Mouse (Mus musculus) E14TG2a.4 (cell line): ENCODE data around the gene Wnt2.

Experiments used
- CTCF ChIP-seq: conservative IDR thresholded peaks from 2 replicates; pipeline ENCODE4 v1.5.1; 2014; ENCODE audit warnings: low read length
- NANOG ChIP-seq: IDR thresholded peaks from 2 replicates; pipeline ENCODE4 v1.6.1; 2014; ENCODE audit warnings: borderline replicate concordance, low read length, mixed read lengths
- POU5F1 ChIP-seq: IDR thresholded peaks from 2 replicates; pipeline ENCODE4 v1.6.1; 2014; ENCODE audit warnings: low read length, borderline replicate concordance

DNA sequence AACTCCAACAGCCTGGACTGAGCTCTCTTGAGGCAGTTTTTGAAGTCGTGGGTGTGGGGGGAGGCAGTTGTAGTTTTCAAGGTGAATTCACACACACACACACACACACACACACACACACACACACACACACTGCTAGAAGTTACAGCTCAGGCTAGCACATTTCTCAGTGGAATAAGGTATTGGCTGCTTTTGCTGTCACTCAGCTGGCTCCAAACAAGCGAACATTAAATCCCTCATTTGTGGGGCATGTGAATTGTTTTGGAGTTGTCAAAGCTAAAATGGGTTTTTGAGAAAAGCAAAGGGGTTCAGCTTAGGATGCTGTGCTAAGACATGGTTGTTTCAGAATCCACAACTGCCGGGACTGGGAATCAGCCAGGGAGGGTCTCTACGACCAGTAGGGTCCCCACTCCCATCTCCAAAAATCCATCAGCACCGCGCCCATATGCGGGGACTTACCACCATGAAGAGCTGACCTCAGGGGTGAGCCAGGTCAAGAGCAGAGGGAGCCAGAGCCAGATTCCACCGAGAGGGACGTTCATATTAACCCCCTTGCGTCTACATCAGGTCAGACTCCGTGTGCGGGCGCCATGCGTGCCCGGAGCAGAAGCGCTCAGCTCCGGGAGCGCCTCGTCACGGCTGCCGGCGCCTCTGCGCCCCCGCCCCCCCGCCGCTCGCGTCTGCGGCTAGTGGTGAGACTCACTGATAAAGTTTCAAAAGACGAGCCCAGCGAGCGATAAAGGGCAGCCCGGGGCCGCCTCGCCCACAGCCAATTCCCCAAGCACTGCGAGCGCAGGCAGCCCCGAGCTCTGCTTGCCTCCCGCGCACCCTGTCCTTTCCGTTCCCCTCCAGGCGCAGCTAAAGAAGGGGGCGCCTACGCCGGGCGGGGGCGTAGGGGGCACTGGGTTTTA lies at the start of gene Wnt2:
- TF ChIP-seq CTCF = no peak
- TF ChIP-seq POU5F1 = no peak
- TF ChIP-seq NANOG = no peak
